19 mouse cellular contexts compared by ENCODE assay signal in genomic region chr6:14583829-14584228, GRCm38 (mm10).
DNase-seq lines count a peak whose midpoint lies in the region; ATAC-seq and TF ChIP-seq lines count a peak whose summit lies in the region.
"Had no signal": no experiment of that assay in that cellular context is flagged by ENCODE, and none has a peak within 500 bp of the region (broad histone marks: within the 10 kb centered on the region; RNA-seq: fewer than 3 reads in every experiment).

No protein-coding gene starts in this region.

- no peaks in the 10 kb centered on the region for H3K4me1 ChIP-seq in midbrain, postnatal 0 days (ENCODE audit: insufficient read depth, low read length)
- no peaks in the 10 kb centered on the region for H3K4me1 ChIP-seq in midbrain, embryonic 11.5 days (ENCODE audit: control insufficient read depth, insufficient read depth, low read length)
- H3K4me1 ChIP-seq in limb, embryonic 14.5 days (ENCODE audit: control insufficient read depth, insufficient read depth, low read length): no peaks in the 10 kb centered on the region
- no peaks in the 10 kb centered on the region for H3K4me1 ChIP-seq in thymus, adult 2 months (replicated peaks; ENCODE audit: control insufficient read depth, insufficient read depth, low read length)
- H3K4me1 ChIP-seq: forebrain, embryonic 15.5 days; hindbrain, embryonic 15.5 days had no signal

- no peak for TF ChIP-seq POLR2A in limb, embryonic 14.5 days (IDR thresholded peaks at IDR 0.05; ENCODE audit: borderline replicate concordance, extremely low read depth, insufficient read depth, insufficient read length)
- no peak for TF ChIP-seq POLR2A in thymus, adult 2 months (IDR thresholded peaks at IDR 0.05; ENCODE audit: control insufficient read depth, extremely low read depth, insufficient read depth, low read length, poor library complexity)

- H3K36me3 ChIP-seq in midbrain, postnatal 0 days (ENCODE audit: insufficient read depth, low read length): no peaks in the 10 kb centered on the region
- H3K36me3 ChIP-seq in midbrain, embryonic 11.5 days (ENCODE audit: control insufficient read depth, insufficient read depth, low read length): no peaks in the 10 kb centered on the region
- H3K36me3 ChIP-seq in limb, embryonic 14.5 days (ENCODE audit: control insufficient read depth, insufficient read depth, low read length): no peaks in the 10 kb centered on the region
- no peaks in the 10 kb centered on the region for H3K36me3 ChIP-seq in thymus, adult 2 months (ENCODE audit: control insufficient read depth, insufficient read depth, low read length)
- H3K36me3 ChIP-seq: forebrain, embryonic 15.5 days; G1E; heart, embryonic 15.5 days; hindbrain, embryonic 15.5 days had no signal

- no peak overlapping the region for H3K27ac ChIP-seq in midbrain, postnatal 0 days (ENCODE audit: low read depth, low read length)
- no peak overlapping the region for H3K27ac ChIP-seq in midbrain, embryonic 11.5 days (ENCODE audit: low read depth, low read length)
- H3K27ac ChIP-seq in limb, embryonic 14.5 days (replicated peaks; ENCODE audit: low read depth, low read length): no peak overlapping the region
- no peak overlapping the region for H3K27ac ChIP-seq in thymus, adult 2 months (ENCODE audit: control insufficient read depth, insufficient read depth, low read length)
- H3K27ac ChIP-seq: forebrain, embryonic 15.5 days; heart, adult 2 months; heart, embryonic 15.5 days; hindbrain, embryonic 15.5 days had no signal

- peak; percentile 19 to 37 for DNase-seq in cerebellum, postnatal 10 days
- no peak for DNase-seq in cerebellum, postnatal 25 days
- DNase-seq in midbrain, postnatal 0 days (ENCODE audit: low spot score): peak; percentile 7
- no peak for DNase-seq in midbrain, embryonic 11.5 days (ENCODE audit: low spot score, missing footprints)
- peak; percentile 41 for DNase-seq in limb, embryonic 14.5 days (ENCODE audit: low spot score)
- no peak for DNase-seq in ovary, adult 18-20 months (ENCODE audit: low spot score)
- no peak for DNase-seq in thymus, adult 2 months
- DNase-seq: adrenal gland, postnatal 10 days; B cell, adult 2 months; cerebellum, adult 11-12 months; cerebellum, adult 9-10 months; heart, adult 2 months had no signal

- H3K27me3 ChIP-seq in midbrain, postnatal 0 days (ENCODE audit: insufficient read depth, low read length): no peaks in the 10 kb centered on the region
- no peaks in the 10 kb centered on the region for H3K27me3 ChIP-seq in midbrain, embryonic 11.5 days (ENCODE audit: control insufficient read depth, insufficient read depth, low read length)
- H3K27me3 ChIP-seq in limb, embryonic 14.5 days (ENCODE audit: control insufficient read depth, insufficient read depth, low read length): no peaks in the 10 kb centered on the region
- H3K27me3 ChIP-seq in thymus, adult 2 months (ENCODE audit: control insufficient read depth, insufficient read depth, low read length): no peaks in the 10 kb centered on the region
- H3K27me3 ChIP-seq: forebrain, embryonic 15.5 days; heart, embryonic 15.5 days; hindbrain, embryonic 15.5 days had no signal

- H3K4me3 ChIP-seq in midbrain, postnatal 0 days (ENCODE audit: low read depth, low read length): no peak overlapping the region
- no peak overlapping the region for H3K4me3 ChIP-seq in midbrain, embryonic 11.5 days (ENCODE audit: low read depth, low read length)
- no peak overlapping the region for H3K4me3 ChIP-seq in limb, embryonic 14.5 days (replicated peaks; ENCODE audit: low read length)
- no peak overlapping the region for H3K4me3 ChIP-seq in thymus, adult 2 months (ENCODE audit: control insufficient read depth, insufficient read depth, low read length)
- H3K4me3 ChIP-seq: forebrain, embryonic 15.5 days; heart, adult 2 months; heart, embryonic 15.5 days; hindbrain, embryonic 15.5 days had no signal

- no peaks in the 10 kb centered on the region for H3K9me3 ChIP-seq in midbrain, postnatal 0 days (ENCODE audit: low read length)
- no peaks in the 10 kb centered on the region for H3K9me3 ChIP-seq in midbrain, embryonic 11.5 days (ENCODE audit: control insufficient read depth, low read length)
- H3K9me3 ChIP-seq in limb, embryonic 14.5 days (ENCODE audit: control insufficient read depth, low read length): no peaks in the 10 kb centered on the region
- H3K9me3 ChIP-seq: forebrain, embryonic 15.5 days; G1E; heart, embryonic 15.5 days; hindbrain, embryonic 15.5 days had no signal

- WGBS in midbrain, postnatal 0 days: 68% methylated on average over 1 of the region's 1 CpGs
- WGBS in midbrain, embryonic 11.5 days: 65% methylated on average over 1 of the region's 1 CpGs
- 44% methylated on average over 1 of the region's 1 CpGs for WGBS in limb, embryonic 14.5 days
- 67% methylated on average over 1 of the region's 1 CpGs for WGBS in thymus, adult 2 months

- H3K4me2 ChIP-seq in midbrain, postnatal 0 days (ENCODE audit: low read depth, low read length, poor library complexity, severe bottlenecking): no peak overlapping the region
- H3K4me2 ChIP-seq in midbrain, embryonic 11.5 days: no peak overlapping the region
- no peak overlapping the region for H3K4me2 ChIP-seq in limb, embryonic 14.5 days (replicated peaks; ENCODE audit: low read depth, low read length, severe bottlenecking)
- H3K4me2 ChIP-seq: forebrain, embryonic 15.5 days; heart, embryonic 11.5 days; heart, embryonic 15.5 days; hindbrain, embryonic 15.5 days had no signal

- no peak overlapping the region for H3K9ac ChIP-seq in midbrain, postnatal 0 days (replicated peaks; ENCODE audit: low read length, poor library complexity, severe bottlenecking)
- H3K9ac ChIP-seq in midbrain, embryonic 11.5 days (ENCODE audit: low read length): no peak overlapping the region
- no peak overlapping the region for H3K9ac ChIP-seq in limb, embryonic 14.5 days (ENCODE audit: low read depth, low read length, severe bottlenecking)
- H3K9ac ChIP-seq: forebrain, embryonic 15.5 days; heart, embryonic 15.5 days; hindbrain, embryonic 15.5 days had no signal

- TF ChIP-seq CTCF in midbrain, postnatal 0 days (IDR thresholded peaks at IDR 0.05): no peak
- TF ChIP-seq CTCF in thymus, adult 2 months (IDR thresholded peaks at IDR 0.05; ENCODE audit: borderline replicate concordance, control insufficient read depth, extremely low read depth, insufficient read depth, low read length, poor library complexity): no peak

- ATAC-seq in midbrain, postnatal 0 days (ENCODE audit: low FRiP score): no peak
- ATAC-seq in midbrain, embryonic 11.5 days (ENCODE audit: low FRiP score): no peak
- ATAC-seq in limb, embryonic 14.5 days (ENCODE audit: low FRiP score, low read depth): no peak
- ATAC-seq: CD4-positive, CD25-positive, alpha-beta regulatory T cell, adult 4 months; forebrain, embryonic 15.5 days; intestine, embryonic 16.5 days had no signal

Comparison
In these comparisons a context has a peak if more than half of its experiments do, and no peak if none do; other contexts are left out.
1. DNase-seq: peak in cerebellum, postnatal 10 days (2 of 2), midbrain, postnatal 0 days (single experiment) and limb, embryonic 14.5 days (single experiment); none in cerebellum, postnatal 25 days (0 of 2), midbrain, embryonic 11.5 days (single experiment), ovary, adult 18-20 months (single experiment) and thymus, adult 2 months (single experiment).